Mouse (Mus musculus): ENCODE data around the gene St5.

Gene St5

GRCm38 (mm10) chr7:109643305-109643994 is 60.0 kb downstream of the St5 start:
- in situ Hi-C loops (cut with MseI, MboI) = no loop called here

- in situ Hi-C loops (cut with MseI, MboI) = no loop called here
Measured at GRCm38 (mm10) chr7:109641963-109642362, 61.4 kb downstream of the St5 start.

- in situ Hi-C loops (cut with MseI, MboI) = no loop called here
Measured at GRCm38 (mm10) chr7:109641102-109641501, 62.3 kb downstream of the St5 start.

- in situ Hi-C loops (cut with MseI, MboI) = no loop called here
Measured at GRCm38 (mm10) chr7:109637391-109637790, 66.0 kb downstream of the St5 start.

GRCm38 (mm10) chr7:109636086-109636792 is 67.2 kb downstream of the St5 start:
- in situ Hi-C loops (cut with MseI, MboI) = no loop called here

GRCm38 (mm10) chr7:109633404-109634085 is 69.9 kb downstream of the St5 start:
- in situ Hi-C loops (cut with MseI, MboI) = no loop called here

- in situ Hi-C loops (cut with MseI, MboI) = no loop called here
Measured at GRCm38 (mm10) chr7:109631330-109631729, 72.1 kb downstream of the St5 start.

GRCm38 (mm10) chr7:109629871-109630778 is 73.3 kb downstream of the St5 start:
- in situ Hi-C loops (cut with MseI, MboI) = no loop called here

GRCm38 (mm10) chr7:109628935-109629609 is 74.3 kb downstream of the St5 start:
- in situ Hi-C loops (cut with MseI, MboI) = no loop called here

GRCm38 (mm10) chr7:109627851-109628250 is 75.6 kb downstream of the St5 start:
- in situ Hi-C loops (cut with MseI, MboI) = no loop called here

- in situ Hi-C loops (cut with MseI, MboI) = no loop called here
Measured at GRCm38 (mm10) chr7:109622234-109622838, 81.1 kb downstream of the St5 start.

- in situ Hi-C loops (cut with MseI, MboI) = no loop called here
Measured at GRCm38 (mm10) chr7:109620967-109621366, 82.4 kb downstream of the St5 start.

GRCm38 (mm10) chr7:109620288-109620687 is 83.1 kb downstream of the St5 start:
- in situ Hi-C loops (cut with MseI, MboI) = no loop called here

GRCm38 (mm10) chr7:109618721-109619120 is 84.7 kb downstream of the St5 start:
- in situ Hi-C loops (cut with MseI, MboI) = no loop called here

GRCm38 (mm10) chr7:109617838-109618237 is 85.6 kb downstream of the St5 start:
- in situ Hi-C loops (cut with MseI, MboI) = no loop called here

- in situ Hi-C loops (cut with MseI, MboI) = no loop called here
Measured at GRCm38 (mm10) chr7:109616034-109616979, 87.1 kb downstream of the St5 start.

- in situ Hi-C loops (cut with MseI, MboI) = no loop called here
Measured at GRCm38 (mm10) chr7:109615601-109616000, 87.8 kb downstream of the St5 start.

- in situ Hi-C loops (cut with MseI, MboI) = no loop called here
Measured at GRCm38 (mm10) chr7:109614939-109615338, 88.5 kb downstream of the St5 start.

GRCm38 (mm10) chr7:109613531-109614021 is 89.8 kb downstream of the St5 start:
- in situ Hi-C loops (cut with MseI, MboI) = no loop called here

Measured in mouse trophoblast stem cell (cell line).